Mouse (Mus musculus) cerebellum, adult 2 months (tissue): Measurements from ENCODE around the gene Meis3.

Experiments used
- CTCF ChIP-seq: fragments of 200-500 bp; IDR thresholded peaks from 2 replicates; pipeline ENCODE4 v1.5.1; 2011; ENCODE audit warnings: low read depth, mild to moderate bottlenecking, control low read depth, low read length, moderate library complexity, borderline replicate concordance; ENCODE audit not compliant: insufficient read depth
- POLR2A ChIP-seq: fragments of 200-500 bp; IDR thresholded peaks from 2 replicates; pipeline ENCODE4 v1.6.1; 2011; ENCODE audit warnings: low read length, control low read depth, borderline replicate concordance; ENCODE audit not compliant: insufficient read depth

DNA sequence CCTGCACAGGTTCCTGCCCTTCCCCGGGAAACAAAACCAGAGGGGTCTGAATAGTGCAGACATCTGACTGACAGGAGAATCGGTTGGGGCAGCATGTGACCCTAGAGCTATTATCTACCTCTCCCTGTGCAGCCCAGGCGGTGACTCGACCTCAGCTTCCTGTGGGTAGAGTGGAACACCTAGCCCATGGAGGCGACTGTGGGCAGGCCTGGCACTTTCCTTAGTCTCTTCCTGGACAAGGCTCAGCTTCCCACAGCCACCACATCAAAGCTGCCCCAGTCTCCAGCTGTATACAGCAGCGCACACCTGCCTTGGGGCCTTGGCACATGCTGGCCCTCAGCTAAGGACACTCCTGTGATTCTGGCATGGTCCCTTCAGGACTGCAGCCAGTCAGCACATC lies 26.2 kb downstream of the Meis3 start:
- TF ChIP-seq CTCF (no peak), POLR2A (no peak)
